Mouse (Mus musculus): ENCODE measurements around the gene Pitpnm1.
A peak's percentile ranks its signal among the peaks of the same experiment; 100 is the strongest.

Pitpnm1 gene

GRCm38 (mm10) chr19:4156073-4156579, 56.3 kb downstream of the Pitpnm1 start:
- DNase-seq = no peak

GRCm38 (mm10) chr19:4156771-4157170, 57.0 kb downstream of the Pitpnm1 start:
- no peak for DNase-seq

- DNase-seq = peak; percentile 34
These were observed 59.3 kb downstream of the Pitpnm1 start for GRCm38 (mm10) chr19:4159049-4159448.

GRCm38 (mm10) chr19:4162646-4163542, 63.1 kb downstream of the Pitpnm1 start, which contains the start of gene Rps6kb2:
TSS of gene Rps6kb2 (minus strand) at chr19:4163354.
- peak; percentile 97 for DNase-seq

GRCm38 (mm10) chr19:4163543-4163887, 63.7 kb downstream of the Pitpnm1 start:
- DNase-seq = no peak
